Mouse (Mus musculus): ENCODE data around the gene Hectd1. TPM values are rescaled to one million over a fixed set of nuclear protein-coding genes. Genes with fewer than 3 reads are reported as not detected.
A peak's percentile ranks its signal among the peaks of the same experiment; 100 is the strongest.

The Hectd1 gene
- total and polyA plus RNA-seq, 3 experiments = 35.0 to 273 (median 249) TPM

- Histone ChIP-seq H3K27me3 (ENCODE audit: insufficient read depth, low read length) (no peaks in the 10 kb centered on the region; the same call in 1 of the 2 replicates), H3K4me3 (ENCODE audit: low read depth, low read length) (no peak overlapping the region), H3K36me3 (replicated peaks) (peaks cover 2% of the 10 kb centered on the region), H3K9me3 (replicated peaks) (no peaks in the 10 kb centered on the region), H3K4me1 (ENCODE audit: insufficient read depth, low read depth, low read length) (peaks cover 21% of the 10 kb centered on the region)
- ATAC-seq (ENCODE audit: extremely low read depth, insufficient number of reproducible peaks, low FRiP score, poor library complexity, severe bottlenecking) (no peak), DNase-seq (ENCODE audit: low spot score) (no peak)
- TF ChIP-seq TAL1 (conservative IDR thresholded peaks at IDR 0.05; ENCODE audit: low read depth, low read length) (no peak), GATA1 (IDR thresholded peaks at IDR 0.05; ENCODE audit: borderline replicate concordance, low read length) (no peak), CTCF (IDR thresholded peaks at IDR 0.05; ENCODE audit: low read depth, low read length) (no peak), POLR2AphosphoS5 (IDR thresholded peaks at IDR 0.05; ENCODE audit: insufficient replicate concordance, low read depth, low read length) (no peak), GATA2 (IDR thresholded peaks at IDR 0.05; ENCODE audit: borderline replicate concordance, low read depth, low read length) (no peak)
Observed at GRCm38 (mm10) chr12:51708941-51709686, 120.2 kb downstream of the Hectd1 start.

GRCm38 (mm10) chr12:51706673-51707235, 122.6 kb downstream of the Hectd1 start:
- DNase-seq (ENCODE audit: low spot score) = no peak
- H3K4me3 ChIP-seq (ENCODE audit: low read depth, low read length) = no peak overlapping the region
- TF ChIP-seq GATA2 (IDR thresholded peaks at IDR 0.05; ENCODE audit: borderline replicate concordance, low read depth, low read length) (no peak), POLR2AphosphoS5 (IDR thresholded peaks at IDR 0.05; ENCODE audit: insufficient replicate concordance, low read depth, low read length) (no peak)
- no peak for ATAC-seq (ENCODE audit: extremely low read depth, insufficient number of reproducible peaks, low FRiP score, poor library complexity, severe bottlenecking)
- H3K9me3 ChIP-seq (replicated peaks) = peaks cover 3% of the 10 kb centered on the region; the same call in 1 of the 2 replicates
- H3K36me3 ChIP-seq (replicated peaks) = peaks cover 2% of the 10 kb centered on the region
- H3K27me3 ChIP-seq (ENCODE audit: insufficient read depth, low read length) = no peaks in the 10 kb centered on the region; the same call in 1 of the 2 replicates
- peaks cover 25% of the 10 kb centered on the region for H3K4me1 ChIP-seq (ENCODE audit: insufficient read depth, low read depth, low read length)

DNA sequence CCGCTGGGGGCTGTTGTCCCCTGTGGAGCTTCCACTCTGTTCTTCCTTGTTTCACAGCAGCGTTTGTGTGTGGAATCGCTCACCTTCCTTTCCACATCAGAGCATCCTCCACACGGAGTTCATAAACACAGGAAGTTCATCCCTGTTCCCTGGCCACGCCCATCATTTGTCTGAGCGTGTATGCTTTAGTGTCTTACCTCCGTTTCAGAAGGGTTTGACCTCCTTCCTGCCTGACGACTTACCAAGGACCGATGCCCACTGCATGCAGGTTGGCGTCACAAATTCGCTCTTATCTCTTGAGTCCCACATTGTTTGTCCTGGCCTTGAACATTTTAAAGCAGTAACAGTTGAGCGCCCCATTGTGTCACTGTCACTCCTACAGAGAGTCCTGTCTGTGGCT, 123.6 kb downstream of the Hectd1 start:
- ATAC-seq (ENCODE audit: extremely low read depth, insufficient number of reproducible peaks, low FRiP score, poor library complexity, severe bottlenecking) = peak; percentile 46
- Histone ChIP-seq H3K9me3 (replicated peaks) (peaks cover 4% of the 10 kb centered on the region; the same call in 1 of the 2 replicates), H3K36me3 (replicated peaks) (peaks cover 2% of the 10 kb centered on the region), H3K4me1 (ENCODE audit: insufficient read depth, low read depth, low read length) (peaks cover 25% of the 10 kb centered on the region), H3K4me3 (ENCODE audit: low read depth, low read length) (no peak overlapping the region), H3K27me3 (ENCODE audit: insufficient read depth, low read length) (no peaks in the 10 kb centered on the region; the same call in 1 of the 2 replicates)
- no peak for DNase-seq (ENCODE audit: low spot score)
- TF ChIP-seq GATA1 (IDR thresholded peaks at IDR 0.05; ENCODE audit: borderline replicate concordance, low read length) (no peak), GATA2 (IDR thresholded peaks at IDR 0.05; ENCODE audit: borderline replicate concordance, low read depth, low read length) (no peak), POLR2AphosphoS5 (IDR thresholded peaks at IDR 0.05; ENCODE audit: insufficient replicate concordance, low read depth, low read length) (no peak), TAL1 (conservative IDR thresholded peaks at IDR 0.05; ENCODE audit: low read depth, low read length) (no peak), CTCF (IDR thresholded peaks at IDR 0.05; ENCODE audit: low read depth, low read length) (no peak)

DNA sequence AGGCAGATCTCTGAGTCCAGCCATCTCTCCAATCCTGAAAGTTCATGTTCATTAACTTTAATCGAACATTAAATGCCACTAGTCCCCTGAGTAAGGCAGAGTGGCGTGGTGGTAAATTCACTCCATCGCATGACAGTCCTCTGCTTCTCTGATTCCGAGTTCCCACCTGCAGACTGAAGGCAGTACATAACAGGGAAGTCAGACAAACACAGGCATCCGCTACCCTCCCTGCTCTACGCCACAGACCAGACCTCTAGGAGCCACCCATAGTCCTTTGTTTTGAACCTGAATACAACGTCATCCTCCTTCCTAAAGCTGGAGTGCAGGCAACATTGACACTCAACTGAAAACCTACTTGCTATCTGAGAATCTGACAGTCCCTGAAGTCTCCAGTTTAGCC, 124.8 kb downstream of the Hectd1 start:
- H3K9me3 ChIP-seq (replicated peaks) = peaks cover 4% of the 10 kb centered on the region; the same call in 1 of the 2 replicates
- H3K4me3 ChIP-seq (ENCODE audit: low read depth, low read length) = no peak overlapping the region
- H3K27me3 ChIP-seq (ENCODE audit: insufficient read depth, low read length) = no peaks in the 10 kb centered on the region; the same call in 1 of the 2 replicates
- peaks cover 29% of the 10 kb centered on the region for H3K4me1 ChIP-seq (ENCODE audit: insufficient read depth, low read depth, low read length)
- H3K36me3 ChIP-seq (replicated peaks) = peaks cover 2% of the 10 kb centered on the region
- DNase-seq (ENCODE audit: low spot score) (no peak), ATAC-seq (ENCODE audit: extremely low read depth, insufficient number of reproducible peaks, low FRiP score, poor library complexity, severe bottlenecking) (no peak)
- TF ChIP-seq TAL1 (conservative IDR thresholded peaks at IDR 0.05; ENCODE audit: low read depth, low read length) (no peak), GATA2 (IDR thresholded peaks at IDR 0.05; ENCODE audit: borderline replicate concordance, low read depth, low read length) (no peak), POLR2AphosphoS5 (IDR thresholded peaks at IDR 0.05; ENCODE audit: insufficient replicate concordance, low read depth, low read length) (no peak), GATA1 (IDR thresholded peaks at IDR 0.05; ENCODE audit: borderline replicate concordance, low read length) (no peak), CTCF (IDR thresholded peaks at IDR 0.05; ENCODE audit: low read depth, low read length) (no peak)

GRCm38 (mm10) chr12:51703859-51704258, 125.5 kb downstream of the Hectd1 start:
- Histone ChIP-seq H3K27me3 (ENCODE audit: insufficient read depth, low read length) (no peaks in the 10 kb centered on the region; the same call in 1 of the 2 replicates), H3K4me3 (ENCODE audit: low read depth, low read length) (no peak overlapping the region), H3K4me1 (ENCODE audit: insufficient read depth, low read depth, low read length) (peaks cover 29% of the 10 kb centered on the region), H3K36me3 (replicated peaks) (peaks cover 3% of the 10 kb centered on the region), H3K9me3 (replicated peaks) (peaks cover 8% of the 10 kb centered on the region; the same call in 1 of the 2 replicates)
- ATAC-seq (ENCODE audit: extremely low read depth, insufficient number of reproducible peaks, low FRiP score, poor library complexity, severe bottlenecking) = no peak
- DNase-seq (ENCODE audit: low spot score) = no peak
- no peak for TF ChIP-seq TAL1 (conservative IDR thresholded peaks at IDR 0.05; ENCODE audit: low read depth, low read length)
- TF ChIP-seq GATA2 (IDR thresholded peaks at IDR 0.05; ENCODE audit: borderline replicate concordance, low read depth, low read length) = no peak
- no peak for TF ChIP-seq CTCF (IDR thresholded peaks at IDR 0.05; ENCODE audit: low read depth, low read length)
- TF ChIP-seq GATA1 (IDR thresholded peaks at IDR 0.05; ENCODE audit: borderline replicate concordance, low read length) = no peak
- no peak for TF ChIP-seq POLR2AphosphoS5 (IDR thresholded peaks at IDR 0.05; ENCODE audit: insufficient replicate concordance, low read depth, low read length)

- DNase-seq (ENCODE audit: low spot score) = no peak
- Histone ChIP-seq H3K4me1 (ENCODE audit: insufficient read depth, low read depth, low read length) (peaks cover 27% of the 10 kb centered on the region), H3K9me3 (replicated peaks) (peaks cover 9% of the 10 kb centered on the region; the same call in 1 of the 2 replicates), H3K4me3 (ENCODE audit: low read depth, low read length) (no peak overlapping the region), H3K36me3 (replicated peaks) (peaks cover 6% of the 10 kb centered on the region), H3K27me3 (ENCODE audit: insufficient read depth, low read length) (no peaks in the 10 kb centered on the region; the same call in 1 of the 2 replicates)
- no peak for TF ChIP-seq POLR2AphosphoS5 (IDR thresholded peaks at IDR 0.05; ENCODE audit: insufficient replicate concordance, low read depth, low read length)
- no peak for TF ChIP-seq GATA2 (IDR thresholded peaks at IDR 0.05; ENCODE audit: borderline replicate concordance, low read depth, low read length)
- TF ChIP-seq GATA1 (IDR thresholded peaks at IDR 0.05; ENCODE audit: borderline replicate concordance, low read length) = no peak
- TF ChIP-seq TAL1 (conservative IDR thresholded peaks at IDR 0.05; ENCODE audit: low read depth, low read length) = no peak
- TF ChIP-seq CTCF (IDR thresholded peaks at IDR 0.05; ENCODE audit: low read depth, low read length) = no peak
- no peak for ATAC-seq (ENCODE audit: extremely low read depth, insufficient number of reproducible peaks, low FRiP score, poor library complexity, severe bottlenecking)
Observed at GRCm38 (mm10) chr12:51701723-51702122, 127.6 kb downstream of the Hectd1 start.

Measured in G1E (cell line).